Mouse (Mus musculus): ENCODE data around the gene Ubl4b. TPM values are rescaled to one million over a fixed set of nuclear protein-coding genes. Genes with fewer than 3 reads are reported as not detected.

Gene Ubl4b
- polyA plus RNA-seq, 1 experiment from 2014 or later: 0.15 TPM

DNA sequence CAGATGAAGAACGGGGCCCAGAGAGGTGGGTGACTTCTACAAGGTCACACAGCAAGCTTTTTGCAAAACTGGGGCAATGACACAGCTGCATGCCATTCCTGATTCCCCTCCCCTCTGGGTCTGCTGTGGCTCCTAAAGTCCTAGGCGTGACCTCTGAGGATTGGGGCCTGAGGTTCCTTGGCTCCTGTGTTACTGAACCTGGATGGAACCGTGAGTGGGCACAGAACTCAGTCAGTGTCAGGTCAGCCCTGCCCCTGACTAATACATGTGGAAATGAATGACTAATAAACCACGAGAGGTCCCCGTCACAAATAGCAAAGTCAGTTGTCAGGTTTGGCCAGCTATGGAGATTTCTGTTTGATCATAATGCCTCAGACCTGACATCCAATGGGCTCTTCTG is 25.7 kb downstream of the Ubl4b start:
- Histone ChIP-seq H3K27ac (replicated peaks; ENCODE audit: low read depth, low read length) (no peak overlapping the region), H3K4me1 (ENCODE audit: control insufficient read depth, insufficient read depth, low read length) (peaks cover 4% of the 10 kb centered on the region), H3K4me3 (ENCODE audit: low read depth, low read length) (no peak overlapping the region), H3K9me3 (replicated peaks; ENCODE audit: control insufficient read depth, low read length) (no peaks in the 10 kb centered on the region), H3K9ac (replicated peaks; ENCODE audit: low read length) (no peak overlapping the region), H3K4me2 (ENCODE audit: low read depth, low read length) (no peak overlapping the region), H3K27me3 (ENCODE audit: control insufficient read depth, insufficient read depth, low read length) (no peaks in the 10 kb centered on the region; the same call in 1 of the 2 replicates), H3K36me3 (replicated peaks; ENCODE audit: control insufficient read depth, insufficient read depth, low read depth, low read length) (no peaks in the 10 kb centered on the region)
- ATAC-seq (replicated peaks; ENCODE audit: insufficient number of reproducible peaks, low FRiP score, low TSS enrichment, low read depth) (no peak), DNase-seq (ENCODE audit: low spot score) (no peak)
- WGBS: 73% methylated on average over 5 of the region's 5 CpGs

DNA sequence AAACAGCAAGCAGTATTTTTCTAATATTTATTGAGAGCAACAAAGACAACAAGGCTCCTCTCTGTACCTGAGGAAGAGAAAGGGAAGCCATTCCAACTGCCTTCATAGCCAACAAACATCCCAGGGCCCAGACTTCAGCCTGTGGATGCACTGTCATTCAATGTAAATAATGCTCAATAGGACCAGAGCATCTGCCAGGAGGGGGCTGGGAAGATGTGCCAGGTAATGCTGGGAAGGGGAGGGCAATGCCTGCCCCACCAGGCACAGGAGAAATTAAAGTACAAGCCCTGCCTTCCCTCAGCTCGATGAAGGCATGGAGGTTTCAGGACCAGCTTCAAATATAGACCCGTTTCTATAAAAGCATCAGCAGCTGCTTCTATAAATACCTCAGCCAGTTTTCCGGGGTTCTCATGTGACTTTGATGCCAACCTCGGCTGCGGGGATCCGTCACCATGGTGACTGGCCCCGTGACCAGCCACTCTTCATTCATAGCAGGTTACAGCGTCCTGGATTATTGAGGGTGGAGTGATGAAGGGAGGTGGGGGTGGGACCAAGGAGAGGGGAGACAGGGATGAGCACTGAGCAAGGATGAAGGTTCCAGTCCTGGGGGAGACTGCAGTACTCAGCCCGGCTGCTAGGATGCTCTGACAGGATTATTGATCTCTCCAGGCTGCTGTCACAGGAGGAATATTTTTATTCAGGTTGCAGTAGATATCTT is 26.3 kb downstream of the Ubl4b start:
- Histone ChIP-seq H3K9me3 (replicated peaks; ENCODE audit: control insufficient read depth, low read length) (no peaks in the 10 kb centered on the region), H3K36me3 (replicated peaks; ENCODE audit: control insufficient read depth, insufficient read depth, low read depth, low read length) (no peaks in the 10 kb centered on the region), H3K4me3 (ENCODE audit: low read depth, low read length) (no peak overlapping the region), H3K4me2 (ENCODE audit: low read depth, low read length) (no peak overlapping the region), H3K27ac (replicated peaks; ENCODE audit: low read depth, low read length) (no peak overlapping the region), H3K27me3 (ENCODE audit: control insufficient read depth, insufficient read depth, low read length) (no peaks in the 10 kb centered on the region; the same call in 1 of the 2 replicates), H3K4me1 (ENCODE audit: control insufficient read depth, insufficient read depth, low read length) (peaks cover 4% of the 10 kb centered on the region), H3K9ac (replicated peaks; ENCODE audit: low read length) (0 out of 2 replicates have a peak overlapping the region, but pooled peaks have one; percentile 9)
- 45% methylated on average over 9 of the region's 9 CpGs for WGBS
- peak; percentile 39 for DNase-seq (ENCODE audit: low spot score)
- ATAC-seq (replicated peaks; ENCODE audit: insufficient number of reproducible peaks, low FRiP score, low TSS enrichment, low read depth): peak; percentile 61

DNA sequence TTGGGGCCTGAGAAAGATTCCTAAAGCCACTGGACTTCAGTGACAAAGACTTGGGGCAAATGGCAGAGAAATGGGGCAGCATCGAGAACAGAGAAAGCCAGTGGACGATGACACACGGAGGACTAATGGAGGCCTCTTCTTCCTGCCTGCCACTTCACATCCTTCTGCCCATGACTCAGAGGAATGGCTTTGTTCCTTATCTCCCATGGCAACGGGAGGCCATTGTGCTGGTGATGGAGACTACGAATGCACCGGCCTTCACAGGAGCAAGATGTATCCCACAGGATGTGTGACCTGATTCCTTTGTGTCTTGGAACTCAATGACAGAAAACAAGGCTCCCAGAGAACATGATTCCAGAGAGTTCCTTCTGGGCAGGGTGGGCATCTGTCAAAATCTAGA is 30.3 kb downstream of the Ubl4b start:
- Histone ChIP-seq H3K4me3 (ENCODE audit: low read depth, low read length) (no peak overlapping the region), H3K4me1 (ENCODE audit: control insufficient read depth, insufficient read depth, low read length) (peaks cover 4% of the 10 kb centered on the region), H3K9me3 (replicated peaks; ENCODE audit: control insufficient read depth, low read length) (no peaks in the 10 kb centered on the region), H3K4me2 (ENCODE audit: low read depth, low read length) (no peak overlapping the region), H3K36me3 (replicated peaks; ENCODE audit: control insufficient read depth, insufficient read depth, low read depth, low read length) (no peaks in the 10 kb centered on the region), H3K27me3 (ENCODE audit: control insufficient read depth, insufficient read depth, low read length) (no peaks in the 10 kb centered on the region; the same call in 1 of the 2 replicates), H3K27ac (replicated peaks; ENCODE audit: low read depth, low read length) (no peak overlapping the region), H3K9ac (replicated peaks; ENCODE audit: low read length) (no peak overlapping the region)
- 66% methylated on average over 6 of the region's 6 CpGs for WGBS
- no peak for DNase-seq (ENCODE audit: low spot score)
- ATAC-seq (replicated peaks; ENCODE audit: insufficient number of reproducible peaks, low FRiP score, low TSS enrichment, low read depth): no peak

DNA sequence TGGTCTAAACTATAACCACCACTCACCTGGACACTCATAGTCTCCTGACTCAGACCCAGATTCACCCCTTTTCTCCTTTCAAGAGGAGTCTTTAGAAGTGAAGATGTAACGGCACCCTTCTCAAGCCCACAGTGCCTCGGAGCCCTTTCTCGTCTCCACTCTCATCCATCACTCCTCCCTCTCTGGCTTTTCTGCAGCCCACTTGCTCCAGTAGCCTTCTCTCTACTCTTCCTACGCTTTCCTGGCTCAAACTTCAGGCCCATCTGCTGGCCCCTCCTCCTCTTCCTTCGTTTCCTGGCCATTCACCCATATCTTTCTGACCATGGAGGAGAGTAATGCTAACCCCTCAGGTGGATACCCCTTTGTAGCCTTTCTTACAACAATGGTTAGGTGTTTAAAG is 33.9 kb downstream of the Ubl4b start:
- Histone ChIP-seq H3K36me3 (replicated peaks; ENCODE audit: control insufficient read depth, insufficient read depth, low read depth, low read length) (no peaks in the 10 kb centered on the region), H3K9me3 (replicated peaks; ENCODE audit: control insufficient read depth, low read length) (no peaks in the 10 kb centered on the region), H3K4me1 (ENCODE audit: control insufficient read depth, insufficient read depth, low read length) (peaks cover 5% of the 10 kb centered on the region), H3K9ac (replicated peaks; ENCODE audit: low read length) (no peak overlapping the region), H3K27ac (replicated peaks; ENCODE audit: low read depth, low read length) (no peak overlapping the region), H3K4me2 (ENCODE audit: low read depth, low read length) (no peak overlapping the region), H3K4me3 (ENCODE audit: low read depth, low read length) (no peak overlapping the region), H3K27me3 (ENCODE audit: control insufficient read depth, insufficient read depth, low read length) (peaks cover 16% of the 10 kb centered on the region)
- ATAC-seq (replicated peaks; ENCODE audit: insufficient number of reproducible peaks, low FRiP score, low TSS enrichment, low read depth) (no peak), DNase-seq (ENCODE audit: low spot score) (no peak)
- WGBS: 76% methylated on average over 5 of the region's 5 CpGs

DNA sequence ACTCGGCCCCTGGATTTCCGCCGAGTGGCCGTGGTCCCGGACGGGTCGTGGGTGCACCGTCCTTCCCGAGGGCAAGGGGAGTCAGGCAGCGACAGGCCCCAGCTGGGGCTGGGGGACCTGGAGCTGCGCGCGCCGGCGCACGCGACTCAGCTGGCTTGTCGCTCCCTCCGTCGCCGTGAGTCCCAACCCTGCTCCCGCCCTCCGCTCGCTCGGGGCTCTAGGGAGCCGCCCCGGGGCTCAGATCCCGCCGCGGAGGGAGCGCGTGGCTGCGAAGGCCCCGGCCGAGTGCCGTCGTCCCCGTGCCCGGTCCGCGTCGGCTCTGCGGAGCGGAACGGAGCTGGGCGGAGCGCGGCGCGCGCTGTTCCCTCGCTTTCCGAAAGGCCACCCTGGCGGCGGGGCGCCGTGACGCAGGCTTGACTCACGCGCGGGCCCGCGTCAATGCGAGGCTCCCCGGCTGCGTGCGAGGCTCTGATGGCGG is 37.2 kb downstream of the Ubl4b start, which contains the start of gene Slc6a17:
Gene Slc6a17 (minus strand): TSS at position 388 of the 478 bp plus-strand sequence.
- Histone ChIP-seq H3K4me2 (ENCODE audit: low read depth, low read length) (peak within 1 kb of the TSS; percentile 97), H3K9ac (replicated peaks; ENCODE audit: low read length) (peak within 1 kb of the TSS; percentile 64), H3K27ac (replicated peaks; ENCODE audit: low read depth, low read length) (no peak within 1 kb of the TSS; the same call in 1 of the 2 replicates), H3K36me3 (replicated peaks; ENCODE audit: control insufficient read depth, insufficient read depth, low read depth, low read length) (no peaks in the 10 kb centered on the region), H3K9me3 (replicated peaks; ENCODE audit: control insufficient read depth, low read length) (no peaks in the 10 kb centered on the region), H3K4me1 (ENCODE audit: control insufficient read depth, insufficient read depth, low read length) (peaks cover 5% of the 10 kb centered on the region), H3K27me3 (ENCODE audit: control insufficient read depth, insufficient read depth, low read length) (peaks cover 18% of the 10 kb centered on the region), H3K4me3 (ENCODE audit: low read depth, low read length) (peak within 1 kb of the TSS; percentile 55)
- 1% methylated on average over 67 of the region's 68 CpGs for WGBS
- DNase-seq (ENCODE audit: low spot score): peak; percentile 75
- peak; percentile 76 for ATAC-seq (replicated peaks; ENCODE audit: insufficient number of reproducible peaks, low FRiP score, low TSS enrichment, low read depth)

DNA sequence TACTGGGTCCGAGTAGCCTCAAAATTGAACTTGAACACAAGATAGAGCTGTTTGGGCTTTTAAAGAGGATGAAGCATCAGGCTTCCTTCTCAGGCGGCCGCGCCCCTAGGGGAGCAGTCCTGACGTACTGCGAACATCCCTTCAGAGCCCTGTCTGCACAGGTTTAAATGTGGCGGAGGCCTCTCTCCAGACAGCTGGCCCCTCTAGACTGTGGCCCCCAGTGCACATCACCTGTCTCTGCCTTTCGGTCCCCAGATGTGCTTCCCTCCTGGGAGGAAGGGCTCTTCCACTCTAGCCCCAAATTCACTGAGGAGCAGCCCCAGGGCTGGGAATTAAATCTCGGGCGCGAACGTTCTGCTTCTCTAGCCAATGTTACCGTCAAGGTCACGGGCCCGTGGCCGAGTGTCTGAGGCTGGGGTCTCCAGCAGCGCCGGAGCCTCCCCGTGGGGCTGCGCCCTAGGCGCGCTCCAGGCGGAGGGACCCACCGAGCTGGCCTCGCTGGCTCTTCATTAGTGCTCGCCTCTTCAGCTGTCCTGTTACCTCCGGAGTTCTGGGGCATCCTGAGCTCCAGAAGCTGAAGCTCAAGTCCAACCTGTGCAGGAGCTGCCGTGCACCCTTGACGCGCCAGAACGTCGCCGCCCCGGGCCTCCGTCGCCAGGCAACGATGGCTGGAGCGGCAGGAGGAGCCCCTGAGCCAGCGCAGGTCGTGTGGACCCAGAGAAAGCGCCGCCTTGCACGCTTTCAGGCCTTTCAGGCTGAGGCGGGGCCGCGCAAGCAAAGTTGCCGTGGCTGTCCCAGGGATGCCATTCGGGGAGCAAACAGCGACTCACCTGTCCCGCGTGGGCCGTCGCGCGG is 37.9 kb downstream of the Ubl4b start:
- Histone ChIP-seq H3K4me2 (ENCODE audit: low read depth, low read length) (peak overlapping the region; percentile 97), H3K9ac (replicated peaks; ENCODE audit: low read length) (peak overlapping the region; percentile 64), H3K9me3 (replicated peaks; ENCODE audit: control insufficient read depth, low read length) (no peaks in the 10 kb centered on the region), H3K36me3 (replicated peaks; ENCODE audit: control insufficient read depth, insufficient read depth, low read depth, low read length) (no peaks in the 10 kb centered on the region), H3K4me3 (ENCODE audit: low read depth, low read length) (peak overlapping the region; percentile 55), H3K27ac (replicated peaks; ENCODE audit: low read depth, low read length) (no peak overlapping the region; the same call in 1 of the 2 replicates), H3K4me1 (ENCODE audit: control insufficient read depth, insufficient read depth, low read length) (peaks cover 5% of the 10 kb centered on the region), H3K27me3 (ENCODE audit: control insufficient read depth, insufficient read depth, low read length) (peaks cover 18% of the 10 kb centered on the region)
- ATAC-seq (replicated peaks; ENCODE audit: insufficient number of reproducible peaks, low FRiP score, low TSS enrichment, low read depth): peak; percentile 77
- WGBS: 5% methylated on average over 55 of the region's 55 CpGs
- peak; percentile 77 for DNase-seq (ENCODE audit: low spot score)

DNA sequence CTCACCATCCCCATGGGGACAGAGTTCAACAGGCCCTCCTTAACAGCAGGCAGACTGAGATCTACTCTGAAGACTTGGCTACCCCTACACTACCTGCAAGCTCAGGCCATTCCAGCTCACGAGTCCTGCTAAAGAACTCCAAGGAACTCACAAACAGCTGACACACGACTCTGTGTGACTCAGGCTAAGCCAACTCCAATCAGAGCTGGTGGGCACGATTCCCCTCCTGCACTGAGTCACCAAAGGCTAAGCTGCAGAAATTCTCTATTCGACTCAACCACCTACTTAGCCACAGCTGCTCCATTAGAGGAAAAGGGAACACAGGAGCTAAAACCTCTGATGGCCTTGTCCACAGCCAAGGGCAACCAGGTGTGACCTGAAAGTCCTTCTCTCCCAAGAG is 38.9 kb downstream of the Ubl4b start:
- H3K9me3 ChIP-seq (replicated peaks; ENCODE audit: control insufficient read depth, low read length): no peaks in the 10 kb centered on the region
- no peak overlapping the region for H3K4me3 ChIP-seq (ENCODE audit: low read depth, low read length)
- 73% methylated on average over 4 of the region's 4 CpGs for WGBS
- ATAC-seq (replicated peaks; ENCODE audit: insufficient number of reproducible peaks, low FRiP score, low TSS enrichment, low read depth): no peak
- no peak overlapping the region for H3K27ac ChIP-seq (replicated peaks; ENCODE audit: low read depth, low read length)
- H3K36me3 ChIP-seq (replicated peaks; ENCODE audit: control insufficient read depth, insufficient read depth, low read depth, low read length): no peaks in the 10 kb centered on the region
- H3K4me2 ChIP-seq (ENCODE audit: low read depth, low read length): no peak overlapping the region
- H3K4me1 ChIP-seq (ENCODE audit: control insufficient read depth, insufficient read depth, low read length): peaks cover 5% of the 10 kb centered on the region
- H3K9ac ChIP-seq (replicated peaks; ENCODE audit: low read length): no peak overlapping the region
- DNase-seq (ENCODE audit: low spot score): no peak
- peaks cover 18% of the 10 kb centered on the region for H3K27me3 ChIP-seq (ENCODE audit: control insufficient read depth, insufficient read depth, low read length)
